Mouse (Mus musculus) midbrain, embryonic 13.5 days (tissue): ENCODE data around the gene Scrn2. TPM values are rescaled to one million over a fixed set of nuclear protein-coding genes. Genes with fewer than 3 reads are reported as not detected.
A peak's percentile ranks its signal among the peaks of the same experiment; 100 is the strongest.

ENCODE experiments used
- ATAC-seq: fragments of 200-750 bp; cut with Nextera tagmentation; 2 replicates; pipeline ENCODE4 v1.8.0; 2017; ENCODE audit warnings: mild to moderate bottlenecking, moderate TSS enrichment, moderate library complexity
- H3K27ac ChIP-seq: fragments of 300-500 bp; sonication (generic); 2 replicates; pipeline ENCODE4 v1.5.1; 2015; ENCODE audit warnings: inconsistent platforms, mild to moderate bottlenecking, moderate library complexity
- H3K27me3 ChIP-seq: fragments of 300-500 bp; sonication (generic); 2 replicates; pipeline ENCODE4 v1.6.1; 2015; ENCODE audit warnings: mild to moderate bottlenecking, inconsistent platforms
- H3K36me3 ChIP-seq: fragments of 300-500 bp; sonication (generic); 2 replicates; pipeline ENCODE4 v1.6.1; 2015; ENCODE audit warnings: mild to moderate bottlenecking, inconsistent platforms
- H3K4me1 ChIP-seq: fragments of 300-500 bp; sonication (generic); replicated peaks from 2 replicates; pipeline ENCODE4 v1.6.1; 2015; ENCODE audit warnings: inconsistent platforms
- H3K4me2 ChIP-seq: fragments of 300-500 bp; sonication (generic); replicated peaks from 2 replicates; pipeline ENCODE4 v1.6.1; 2015; ENCODE audit warnings: moderate library complexity, mild to moderate bottlenecking, inconsistent platforms
- H3K4me3 ChIP-seq: fragments of 300-500 bp; sonication (generic); replicated peaks from 2 replicates; pipeline ENCODE4 v1.5.1; 2015; ENCODE audit warnings: mild to moderate bottlenecking, inconsistent platforms
- H3K9ac ChIP-seq: fragments of 300-500 bp; sonication (generic); replicated peaks from 2 replicates; pipeline ENCODE4 v1.6.1; 2015; ENCODE audit warnings: mild to moderate bottlenecking, inconsistent platforms
- H3K9me3 ChIP-seq: fragments of 300-500 bp; sonication (generic); 2 replicates; pipeline ENCODE4 v1.6.1; 2016; ENCODE audit warnings: mild to moderate bottlenecking, inconsistent platforms
- WGBS: fragments of 180-500 bp; shearing (Covaris S2); methylation state at CpG from one replicate; pipeline ENCODE4 v1.1.7; 2015; 5-methylcytosine and 5-hydroxymethylcytosine counted together
- polyA plus RNA-seq: library from polyadenylated mRNA; unstranded; fragments of >200 nt; fragmentation: Nextera tagmentation; extraction: Ambion mirVana; gene quantifications from 2 replicates; pipeline ENCODE4 v1.2.1, GENCODE M21; 2015

Scrn2 gene
- polyA plus RNA-seq, 1 experiment from 2014 or later: 18.4 TPM

DNA sequence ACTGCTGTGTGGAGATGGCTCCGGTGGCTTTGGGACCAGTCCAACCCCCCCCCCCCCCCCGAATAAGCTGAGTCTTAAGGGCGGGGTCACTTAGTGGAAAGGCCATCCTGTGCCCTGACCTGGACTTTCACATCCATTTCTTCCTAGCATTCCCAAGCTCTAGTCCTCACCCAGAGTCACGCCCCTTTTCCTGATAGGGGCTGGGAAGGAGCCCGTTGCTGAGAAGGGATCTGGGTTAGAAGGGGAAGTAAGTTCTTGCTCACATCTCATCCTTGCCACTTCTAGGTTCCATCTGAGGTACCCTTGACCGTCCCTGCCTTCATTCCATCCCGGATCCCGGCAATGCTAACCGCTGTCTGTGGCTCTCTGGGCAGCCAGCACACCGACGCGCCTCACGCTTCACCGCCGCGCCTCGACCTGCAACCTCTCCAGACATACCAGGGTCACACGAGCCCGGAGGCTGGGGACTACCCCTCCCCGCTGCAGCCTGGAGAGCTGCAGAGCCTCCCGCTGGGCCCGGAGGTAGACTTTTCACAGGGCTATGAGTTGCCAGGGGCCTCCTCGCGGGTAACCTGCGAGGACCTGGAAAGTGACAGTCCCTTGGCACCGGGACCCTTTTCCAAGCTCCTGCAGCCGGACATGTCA lies 8.5 kb upstream of the Scrn2 start:
- WGBS: under 1% methylated on average over 27 of the region's 27 CpGs
- no peaks in the 10 kb centered on the region for H3K36me3 ChIP-seq
- H3K27me3 ChIP-seq: peaks cover 91% of the 10 kb centered on the region
- ATAC-seq: peak; percentile 2; the same call in 1 of the 2 replicates
- no peaks in the 10 kb centered on the region for H3K9me3 ChIP-seq
- no peak overlapping the region for H3K27ac ChIP-seq
- H3K9ac ChIP-seq: no peak overlapping the region; the same call in 1 of the 2 replicates
- peak overlapping the region; percentile 47 for H3K4me3 ChIP-seq
- H3K4me2 ChIP-seq: peak overlapping the region; percentile 70
- peaks cover 39% of the 10 kb centered on the region for H3K4me1 ChIP-seq

DNA sequence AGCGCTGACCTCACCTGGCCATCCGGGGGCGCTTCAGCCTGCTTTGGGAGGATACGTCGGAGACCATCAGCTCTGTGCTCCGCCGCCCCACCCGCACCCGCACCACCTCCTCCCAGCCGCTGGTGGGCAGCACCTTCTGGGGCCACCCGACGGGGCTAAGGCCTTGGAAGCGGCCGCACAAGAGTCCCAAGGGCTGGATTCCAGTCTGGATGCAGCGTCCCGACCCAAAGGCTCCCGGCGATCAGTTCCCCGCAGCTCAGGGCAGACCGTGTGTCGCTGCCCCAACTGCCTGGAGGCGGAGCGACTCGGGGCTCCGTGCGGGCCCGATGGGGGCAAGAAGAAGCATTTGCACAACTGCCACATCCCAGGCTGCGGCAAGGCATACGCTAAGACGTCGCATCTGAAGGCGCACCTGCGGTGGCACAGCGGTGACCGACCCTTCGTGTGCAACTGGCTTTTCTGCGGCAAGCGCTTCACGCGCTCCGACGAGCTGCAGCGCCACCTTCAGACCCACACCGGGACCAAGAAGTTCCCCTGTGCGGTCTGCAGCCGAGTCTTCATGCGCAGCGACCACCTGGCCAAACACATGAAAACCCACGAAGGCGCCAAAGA lies 7.8 kb upstream of the Scrn2 start:
- Histone ChIP-seq H3K4me2 (peak overlapping the region; percentile 70), H3K9me3 (no peaks in the 10 kb centered on the region), H3K36me3 (no peaks in the 10 kb centered on the region), H3K27ac (no peak overlapping the region), H3K4me1 (peaks cover 39% of the 10 kb centered on the region), H3K9ac (peak overlapping the region; percentile 61), H3K4me3 (peak overlapping the region; percentile 47), H3K27me3 (peaks cover 83% of the 10 kb centered on the region)
- WGBS: 0% methylated on average over 50 of the region's 50 CpGs
- ATAC-seq: peak; percentile 59

DNA sequence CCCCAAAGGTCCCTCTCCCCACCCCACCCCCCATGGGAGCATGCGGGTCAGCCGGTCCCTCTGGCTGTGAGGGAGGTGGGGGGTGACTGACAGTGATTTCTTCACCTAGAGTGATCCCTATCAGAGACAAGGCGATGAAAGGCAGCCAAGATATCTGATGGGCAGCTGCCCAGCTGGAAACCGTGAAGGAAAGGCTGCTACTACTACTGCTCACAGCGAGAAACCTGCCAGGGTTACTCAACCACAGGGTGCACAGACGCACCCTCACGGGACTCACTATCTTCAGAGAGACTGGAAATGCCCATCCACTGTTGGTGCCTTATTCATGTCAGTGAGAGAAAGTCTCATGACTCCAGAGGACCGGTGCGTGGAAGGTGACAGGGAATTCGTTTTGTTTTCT lies 4.8 kb upstream of the Scrn2 start:
- no peak overlapping the region for H3K4me2 ChIP-seq
- no peak overlapping the region for H3K9ac ChIP-seq
- ATAC-seq: no peak
- peaks cover 29% of the 10 kb centered on the region for H3K4me1 ChIP-seq
- WGBS: 15% methylated on average over 10 of the region's 10 CpGs
- H3K9me3 ChIP-seq: no peaks in the 10 kb centered on the region
- no peak overlapping the region for H3K4me3 ChIP-seq
- H3K36me3 ChIP-seq: no peaks in the 10 kb centered on the region
- peaks cover 55% of the 10 kb centered on the region for H3K27me3 ChIP-seq
- H3K27ac ChIP-seq: no peak overlapping the region

DNA sequence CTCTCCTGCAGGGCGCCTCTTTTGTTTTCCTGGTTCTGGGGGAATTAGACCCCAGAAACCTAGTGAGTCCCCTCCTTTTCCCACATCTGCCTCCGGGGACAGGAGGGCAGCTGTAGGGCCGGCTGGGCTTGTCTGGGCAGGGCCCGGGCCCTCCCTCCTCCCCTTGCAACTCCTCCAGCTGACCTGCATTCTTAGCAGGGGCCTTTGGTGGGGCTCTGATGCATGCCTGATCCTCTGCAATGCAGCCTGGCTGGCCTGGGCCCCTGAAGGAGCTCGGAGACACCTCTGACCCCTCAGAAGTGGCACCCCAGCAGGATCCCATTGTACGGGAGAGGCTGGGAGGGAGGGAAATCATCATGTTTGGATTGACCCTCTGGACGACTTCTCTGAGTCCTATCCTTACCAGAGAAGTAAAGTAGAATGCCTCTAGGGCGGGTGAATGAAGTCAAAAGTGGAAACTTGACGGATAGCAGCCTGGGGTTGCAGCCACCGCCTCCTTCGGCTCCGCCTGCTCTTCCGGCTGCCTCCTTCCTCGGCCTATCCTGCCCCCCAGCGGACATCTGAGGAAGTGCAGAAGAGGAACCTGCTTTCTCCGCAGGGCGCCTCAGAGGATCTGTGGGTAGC lies 3.9 kb upstream of the Scrn2 start:
- Histone ChIP-seq H3K4me1 (peaks cover 38% of the 10 kb centered on the region), H3K9me3 (no peaks in the 10 kb centered on the region), H3K27ac (0 out of 2 replicates have a peak overlapping the region, but pooled peaks have one; percentile 19), H3K4me2 (peak overlapping the region; percentile 51), H3K4me3 (peak overlapping the region; percentile 23), H3K27me3 (peaks cover 46% of the 10 kb centered on the region), H3K9ac (peak overlapping the region; percentile 44; the same call in 1 of the 2 replicates), H3K36me3 (no peaks in the 10 kb centered on the region)
- under 1% methylated on average over 17 of the region's 17 CpGs for WGBS
- peak; percentile 25 for ATAC-seq

DNA sequence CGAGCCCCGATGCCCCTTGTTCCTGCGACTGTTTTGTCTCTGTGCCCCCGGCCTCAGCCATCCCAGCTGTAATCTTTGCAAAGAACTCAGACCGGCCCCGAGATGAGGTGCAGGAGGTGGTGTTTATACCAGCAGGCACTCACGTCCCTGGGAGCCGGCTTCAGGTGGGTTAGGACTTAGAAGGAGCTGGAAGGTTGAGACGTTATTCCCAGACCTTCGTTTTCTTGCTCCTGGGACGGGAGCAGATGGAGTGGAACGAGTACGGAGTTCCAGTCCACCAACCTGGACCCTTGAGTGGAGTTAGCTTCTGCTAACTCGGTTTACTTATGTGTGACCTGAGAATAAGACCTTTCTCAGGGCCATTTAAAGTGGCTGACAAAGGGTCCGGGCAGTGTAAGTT lies 688 bp downstream of the Scrn2 start:
- Histone ChIP-seq H3K4me2 (peak overlapping the region; percentile 69), H3K4me1 (peaks cover 18% of the 10 kb centered on the region), H3K4me3 (peak overlapping the region; percentile 68), H3K27me3 (0 out of 2 replicates have a peak, but pooled peaks cover under 1% of the 10 kb centered on the region), H3K36me3 (0 out of 2 replicates have a peak, but pooled peaks cover 5% of the 10 kb centered on the region), H3K9ac (peak overlapping the region; percentile 80), H3K27ac (no peak overlapping the region; the same call in 1 of the 2 replicates), H3K9me3 (no peaks in the 10 kb centered on the region)
- 21% methylated on average over 15 of the region's 15 CpGs for WGBS
- ATAC-seq: no peak

DNA sequence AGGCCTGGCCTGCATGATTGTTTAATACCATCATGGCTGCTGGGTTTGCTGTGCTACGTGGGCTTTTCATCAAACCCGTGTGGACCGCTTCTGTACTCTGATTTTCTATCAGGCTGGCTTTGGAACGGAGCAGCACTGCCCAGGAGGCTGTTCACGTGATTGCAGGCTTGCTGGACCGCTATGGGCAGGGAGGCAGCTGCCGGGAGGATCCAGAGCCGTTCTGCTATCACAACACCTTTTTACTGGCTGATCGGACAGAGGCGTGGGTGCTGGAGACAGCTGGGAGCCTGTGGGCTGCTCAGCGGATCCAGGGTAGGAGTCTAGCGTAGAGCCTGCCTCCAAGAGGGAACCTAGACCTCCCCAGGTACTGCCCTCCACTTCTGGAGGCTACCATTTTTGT lies 2.2 kb downstream of the Scrn2 start:
- Histone ChIP-seq H3K4me2 (no peak overlapping the region), H3K4me3 (no peak overlapping the region), H3K27me3 (no peaks in the 10 kb centered on the region), H3K4me1 (peaks cover 12% of the 10 kb centered on the region), H3K9ac (no peak overlapping the region), H3K27ac (no peak overlapping the region), H3K36me3 (0 out of 2 replicates have a peak, but pooled peaks cover 5% of the 10 kb centered on the region), H3K9me3 (no peaks in the 10 kb centered on the region)
- WGBS: 89% methylated on average over 12 of the region's 12 CpGs
- no peak for ATAC-seq

DNA sequence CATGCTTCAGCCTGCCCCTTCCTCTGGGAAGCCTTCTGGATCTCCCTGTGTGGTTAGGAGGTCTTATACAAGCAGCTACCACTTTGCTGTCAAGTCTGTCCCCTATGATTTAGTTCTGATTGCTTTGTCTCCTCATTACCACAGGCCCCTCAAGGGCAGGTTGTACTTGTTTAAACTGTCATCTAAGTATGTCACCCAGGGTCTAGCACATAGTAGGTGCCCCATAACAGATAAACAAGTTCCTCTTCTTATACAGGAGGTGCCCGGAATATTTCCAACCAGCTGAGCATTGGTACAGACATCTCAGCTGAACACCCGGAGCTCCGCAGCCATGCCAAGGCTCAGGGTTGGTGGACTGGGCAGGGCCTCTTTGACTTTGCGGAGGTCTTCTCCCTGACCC lies 2.8 kb downstream of the Scrn2 start:
- whole genome bisulfite sequencing: 93% methylated on average over 4 of the region's 4 CpGs
- no peak for ATAC-seq
- Histone ChIP-seq H3K9ac (no peak overlapping the region), H3K27ac (no peak overlapping the region), H3K27me3 (no peaks in the 10 kb centered on the region), H3K36me3 (0 out of 2 replicates have a peak, but pooled peaks cover 5% of the 10 kb centered on the region), H3K4me2 (no peak overlapping the region), H3K9me3 (no peaks in the 10 kb centered on the region), H3K4me1 (peaks cover 12% of the 10 kb centered on the region), H3K4me3 (no peak overlapping the region)

DNA sequence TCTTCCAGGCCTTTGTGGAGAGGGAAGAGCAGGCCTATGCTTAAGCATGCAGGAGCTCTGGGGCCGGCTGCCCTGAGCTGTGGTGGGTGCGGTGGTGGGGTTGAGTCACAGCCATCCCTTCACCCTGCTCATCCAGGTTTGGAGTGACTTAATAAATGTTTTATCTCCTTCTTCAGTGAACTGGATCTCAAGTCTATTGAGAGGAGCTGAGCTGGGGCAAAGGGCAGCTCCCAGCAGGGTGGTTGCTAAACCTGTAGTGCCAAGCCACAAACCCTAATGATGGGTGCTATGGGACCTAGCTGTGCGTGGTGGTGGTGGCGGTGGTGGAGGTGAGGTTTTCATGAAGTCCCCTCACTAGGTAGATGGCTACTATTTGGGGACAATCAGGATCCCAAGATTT lies 4.0 kb downstream of the Scrn2 start:
- Histone ChIP-seq H3K36me3 (0 out of 2 replicates have a peak, but pooled peaks cover 5% of the 10 kb centered on the region), H3K4me2 (no peak overlapping the region), H3K4me1 (peaks cover 12% of the 10 kb centered on the region), H3K9ac (no peak overlapping the region), H3K9me3 (no peaks in the 10 kb centered on the region), H3K27ac (no peak overlapping the region), H3K27me3 (no peaks in the 10 kb centered on the region), H3K4me3 (no peak overlapping the region)
- ATAC-seq: no peak
- 87% methylated on average over 4 of the region's 4 CpGs for WGBS

DNA sequence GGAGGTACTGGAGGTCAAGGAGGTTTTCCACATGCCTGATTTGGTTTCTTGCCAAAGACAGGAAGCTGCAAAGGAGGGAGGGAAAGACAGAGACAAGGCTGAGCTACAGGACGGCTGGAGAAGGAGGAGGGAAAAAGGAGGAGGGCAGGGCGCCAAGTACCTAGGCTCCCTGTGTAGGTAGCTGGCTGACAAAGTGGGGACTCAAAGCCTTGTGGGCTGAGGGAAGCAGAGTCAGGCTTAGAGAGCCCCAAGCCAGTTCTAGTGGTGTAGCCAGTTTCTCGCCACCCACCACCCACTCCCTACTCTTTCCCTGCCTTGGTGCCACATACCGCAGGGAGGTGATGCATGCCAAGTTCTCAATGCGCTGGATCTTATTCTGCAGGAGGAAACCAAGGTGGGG lies 6.4 kb downstream of the Scrn2 start:
- Histone ChIP-seq H3K27ac (no peak overlapping the region), H3K4me3 (no peak overlapping the region), H3K27me3 (no peaks in the 10 kb centered on the region), H3K9ac (no peak overlapping the region), H3K4me1 (no peaks in the 10 kb centered on the region; the same call in 1 of the 2 replicates), H3K36me3 (0 out of 2 replicates have a peak, but pooled peaks cover 5% of the 10 kb centered on the region), H3K4me2 (no peak overlapping the region), H3K9me3 (no peaks in the 10 kb centered on the region)
- WGBS: 83% methylated on average over 5 of the region's 5 CpGs
- ATAC-seq: no peak

DNA sequence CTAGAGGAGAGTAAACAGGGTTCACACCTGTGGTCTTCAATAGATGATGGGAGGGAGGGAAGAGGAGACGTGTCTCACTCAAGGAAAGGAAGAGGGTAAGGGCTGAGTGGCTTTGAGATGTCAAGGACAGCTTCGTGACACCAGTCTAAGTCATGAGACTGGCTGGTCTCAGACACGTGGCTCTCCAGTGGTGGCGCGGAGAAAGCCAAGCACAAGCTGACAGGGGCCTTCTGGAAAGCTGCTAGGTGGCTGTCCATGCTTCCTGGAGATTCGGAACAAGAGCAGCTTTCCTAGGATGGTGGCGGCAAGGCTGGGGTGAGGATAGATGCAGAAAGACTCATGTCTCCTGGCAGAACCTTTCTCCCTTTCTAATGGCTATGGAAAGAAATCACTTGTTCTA lies 9.1 kb downstream of the Scrn2 start:
- no peak overlapping the region for H3K4me2 ChIP-seq
- peaks cover 10% of the 10 kb centered on the region for H3K4me1 ChIP-seq
- H3K4me3 ChIP-seq: no peak overlapping the region
- no peaks in the 10 kb centered on the region for H3K36me3 ChIP-seq
- no peak overlapping the region for H3K27ac ChIP-seq
- 0 out of 2 replicates have a peak overlapping the region, but pooled peaks have one; percentile 7 for H3K9ac ChIP-seq
- H3K27me3 ChIP-seq: no peaks in the 10 kb centered on the region
- ATAC-seq: no peak
- 70% methylated on average over 7 of the region's 7 CpGs for WGBS
- no peaks in the 10 kb centered on the region for H3K9me3 ChIP-seq

DNA sequence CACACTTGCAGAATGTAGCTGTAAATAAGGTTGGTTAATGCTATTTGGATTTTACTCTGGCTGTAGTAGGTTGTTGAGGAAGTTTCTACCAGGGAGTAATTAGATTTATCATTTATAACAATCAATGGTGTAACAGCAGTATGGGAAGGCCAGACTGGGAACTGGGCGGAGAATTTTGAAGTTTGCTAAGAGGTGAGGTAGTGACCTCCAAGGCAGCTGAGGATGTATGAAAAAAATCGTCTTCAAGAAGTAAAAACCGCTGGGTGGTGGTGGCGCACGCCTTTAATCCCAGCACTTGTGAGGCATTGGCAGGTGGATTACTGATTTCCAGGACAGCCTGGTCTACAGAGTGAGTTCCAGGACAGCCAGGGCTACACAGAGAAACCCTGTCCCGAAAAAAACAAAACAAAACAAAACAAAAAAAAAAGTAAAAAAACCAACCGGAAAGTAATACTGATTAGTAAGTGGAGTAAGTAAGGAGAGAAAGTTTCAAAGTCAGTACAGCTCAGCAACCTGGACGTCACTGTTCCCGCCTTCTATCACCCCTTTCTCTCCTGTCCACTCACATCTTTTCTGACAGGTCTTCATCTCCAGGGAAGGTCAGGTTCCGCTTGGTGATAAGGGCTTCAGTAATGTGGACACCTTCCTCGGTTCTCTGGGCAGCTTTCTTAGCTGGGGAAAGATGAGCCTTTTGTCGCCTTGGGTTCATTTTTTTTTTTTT lies 10.7 kb downstream of the Scrn2 start:
- H3K4me3 ChIP-seq: peak overlapping the region; percentile 82
- H3K9ac ChIP-seq: peak overlapping the region; percentile 61
- peaks cover 6% of the 10 kb centered on the region for H3K36me3 ChIP-seq
- no peaks in the 10 kb centered on the region for H3K9me3 ChIP-seq
- 53% methylated on average over 12 of the region's 12 CpGs for WGBS
- H3K4me2 ChIP-seq: peak overlapping the region; percentile 75
- H3K27me3 ChIP-seq: no peaks in the 10 kb centered on the region
- peaks cover 10% of the 10 kb centered on the region for H3K4me1 ChIP-seq
- ATAC-seq: no peak
- no peak overlapping the region for H3K27ac ChIP-seq
